Mouse (Mus musculus) thymus, adult 2 months (tissue): ENCODE data around the gene Fam19a1.

Experiments used
- CTCF ChIP-seq: fragments of 200-500 bp; IDR thresholded peaks from 2 replicates; pipeline ENCODE4 v1.5.1; 2012; ENCODE audit warnings: mild to moderate bottlenecking, control low read depth, low read length, moderate library complexity, borderline replicate concordance; ENCODE audit not compliant: control insufficient read depth, poor library complexity, insufficient read depth; ENCODE audit errors: extremely low read depth
- POLR2A ChIP-seq: fragments of 200-500 bp; IDR thresholded peaks from 2 replicates; pipeline ENCODE4 v1.6.1; 2012; ENCODE audit warnings: mild to moderate bottlenecking, low read length, control low read depth, moderate library complexity; ENCODE audit not compliant: control insufficient read depth, poor library complexity, insufficient read depth; ENCODE audit errors: extremely low read depth

DNA sequence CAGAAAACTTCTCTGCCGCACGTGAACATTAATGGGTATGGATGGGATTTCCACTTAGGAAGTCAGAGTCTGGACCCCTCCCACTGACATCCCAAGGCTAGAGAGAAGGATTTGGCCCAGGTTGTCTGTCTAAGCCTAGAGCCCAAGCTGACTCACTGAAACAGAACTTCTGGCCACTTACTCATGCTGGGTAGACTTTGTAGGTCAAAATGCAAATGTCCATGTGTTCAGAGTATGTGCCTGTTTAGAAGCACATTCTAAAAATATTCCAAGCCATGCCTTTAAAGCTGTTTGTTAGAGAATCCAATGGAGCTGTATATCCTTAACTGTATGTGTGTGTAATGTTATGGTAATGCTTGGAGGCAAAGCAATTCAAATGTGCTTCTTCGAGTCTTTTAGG lies 145.7 kb downstream of the Fam19a1 start:
- no peak for TF ChIP-seq POLR2A
- no peak for TF ChIP-seq CTCF
